Mouse (Mus musculus): Measurements from ENCODE around the gene Shank2. TPM values are rescaled to one million over a fixed set of nuclear protein-coding genes. Genes with fewer than 3 reads are reported as not detected.

The Shank2 gene
- total RNA-seq, 2 experiments from 2014 or later = 133 to 138 TPM

- DNase-seq (ENCODE audit: low spot score in 2 of 2) = no peak
- Histone ChIP-seq H3K4me3 (no peak overlapping the region), H3K27ac (no peak overlapping the region)
- no peak for TF ChIP-seq CTCF (conservative IDR thresholded peaks at IDR 0.05)
Measured at GRCm38 (mm10) chr7:144003471-144003870, 1.7 kb downstream of the Shank2 start.

GRCm38 (mm10) chr7:144008079-144008478, 6.4 kb downstream of the Shank2 start:
- no peak for DNase-seq (ENCODE audit: low spot score in 2 of 2)
- no peak for TF ChIP-seq CTCF (conservative IDR thresholded peaks at IDR 0.05)
- H3K4me3 ChIP-seq = no peak overlapping the region
- H3K27ac ChIP-seq = no peak overlapping the region

GRCm38 (mm10) chr7:144008985-144009384, 7.3 kb downstream of the Shank2 start:
- H3K27ac ChIP-seq = no peak overlapping the region
- no peak for DNase-seq (ENCODE audit: low spot score in 2 of 2)
- no peak for TF ChIP-seq CTCF (conservative IDR thresholded peaks at IDR 0.05)
- no peak overlapping the region for H3K4me3 ChIP-seq

- DNase-seq (ENCODE audit: low spot score in 2 of 2) = no peak
- TF ChIP-seq CTCF (conservative IDR thresholded peaks at IDR 0.05) = no peak
- Histone ChIP-seq H3K4me3 (no peak overlapping the region), H3K27ac (no peak overlapping the region)
Measured at GRCm38 (mm10) chr7:144014485-144014884, 12.8 kb downstream of the Shank2 start.

- Histone ChIP-seq H3K4me3 (no peak overlapping the region), H3K27ac (no peak overlapping the region)
- no peak for DNase-seq (ENCODE audit: low spot score in 2 of 2)
- no peak for TF ChIP-seq CTCF (conservative IDR thresholded peaks at IDR 0.05)
Measured at GRCm38 (mm10) chr7:144021801-144022200, 20.1 kb downstream of the Shank2 start.

GRCm38 (mm10) chr7:144022682-144023081, 21.0 kb downstream of the Shank2 start:
- no peak for TF ChIP-seq CTCF (conservative IDR thresholded peaks at IDR 0.05)
- Histone ChIP-seq H3K4me3 (no peak overlapping the region), H3K27ac (no peak overlapping the region)
- DNase-seq (ENCODE audit: low spot score in 2 of 2) = no peak

- Histone ChIP-seq H3K4me3 (no peak overlapping the region), H3K27ac (no peak overlapping the region)
- DNase-seq (ENCODE audit: low spot score in 2 of 2) = no peak
- no peak for TF ChIP-seq CTCF (conservative IDR thresholded peaks at IDR 0.05)
Measured at GRCm38 (mm10) chr7:144023561-144023960, 21.8 kb downstream of the Shank2 start.

- H3K4me3 ChIP-seq = no peak overlapping the region
- TF ChIP-seq CTCF (conservative IDR thresholded peaks at IDR 0.05) = peak; percentile 26
- no peak overlapping the region for H3K27ac ChIP-seq
- DNase-seq (ENCODE audit: low spot score in 2 of 2) = no peak
Measured at GRCm38 (mm10) chr7:144026024-144026752, 24.5 kb downstream of the Shank2 start.

GRCm38 (mm10) chr7:144029246-144029645, 27.5 kb downstream of the Shank2 start:
- TF ChIP-seq CTCF (conservative IDR thresholded peaks at IDR 0.05) = no peak
- no peak for DNase-seq (ENCODE audit: low spot score in 2 of 2)
- Histone ChIP-seq H3K27ac (no peak overlapping the region), H3K4me3 (no peak overlapping the region)

GRCm38 (mm10) chr7:144030796-144031195, 29.1 kb downstream of the Shank2 start:
- no peak for TF ChIP-seq CTCF (conservative IDR thresholded peaks at IDR 0.05)
- no peak overlapping the region for H3K4me3 ChIP-seq
- H3K27ac ChIP-seq = no peak overlapping the region
- no peak for DNase-seq (ENCODE audit: low spot score in 2 of 2)

- H3K27ac ChIP-seq = no peak overlapping the region
- no peak for TF ChIP-seq CTCF (conservative IDR thresholded peaks at IDR 0.05)
- no peak for DNase-seq (ENCODE audit: low spot score in 2 of 2)
- no peak overlapping the region for H3K4me3 ChIP-seq
Measured at GRCm38 (mm10) chr7:144031611-144032010, 29.9 kb downstream of the Shank2 start.

GRCm38 (mm10) chr7:144037541-144037940, 35.8 kb downstream of the Shank2 start:
- H3K4me3 ChIP-seq = no peak overlapping the region
- TF ChIP-seq CTCF (conservative IDR thresholded peaks at IDR 0.05) = no peak
- no peak overlapping the region; the same call in 1 of the 2 replicates for H3K27ac ChIP-seq
- DNase-seq (ENCODE audit: low spot score in 2 of 2) = peak in 1 of 2 experiments; percentile 4

- no peak for TF ChIP-seq CTCF (conservative IDR thresholded peaks at IDR 0.05)
- Histone ChIP-seq H3K27ac (no peak overlapping the region; the same call in 1 of the 2 replicates), H3K4me3 (no peak overlapping the region)
- peak; percentile 47 to 48 for DNase-seq (ENCODE audit: low spot score in 2 of 2)
Measured at GRCm38 (mm10) chr7:144037966-144038669, 36.4 kb downstream of the Shank2 start.

GRCm38 (mm10) chr7:144038741-144039140, 37.0 kb downstream of the Shank2 start:
- DNase-seq (ENCODE audit: low spot score in 2 of 2) = no peak
- Histone ChIP-seq H3K27ac (no peak overlapping the region), H3K4me3 (no peak overlapping the region)
- TF ChIP-seq CTCF (conservative IDR thresholded peaks at IDR 0.05) = 0 out of 2 replicates have a peak, but pooled peaks have one; percentile 2
